Mouse (Mus musculus) thymus, adult 2 months (tissue): ENCODE measurements around the gene Babam2.

Experiments
- CTCF ChIP-seq: fragments of 200-500 bp; IDR thresholded peaks from 2 replicates; pipeline ENCODE4 v1.5.1; 2012; ENCODE audit warnings: mild to moderate bottlenecking, control low read depth, low read length, moderate library complexity, borderline replicate concordance; ENCODE audit not compliant: control insufficient read depth, poor library complexity, insufficient read depth; ENCODE audit errors: extremely low read depth
- POLR2A ChIP-seq: fragments of 200-500 bp; IDR thresholded peaks from 2 replicates; pipeline ENCODE4 v1.6.1; 2012; ENCODE audit warnings: mild to moderate bottlenecking, low read length, control low read depth, moderate library complexity; ENCODE audit not compliant: control insufficient read depth, poor library complexity, insufficient read depth; ENCODE audit errors: extremely low read depth

DNA sequence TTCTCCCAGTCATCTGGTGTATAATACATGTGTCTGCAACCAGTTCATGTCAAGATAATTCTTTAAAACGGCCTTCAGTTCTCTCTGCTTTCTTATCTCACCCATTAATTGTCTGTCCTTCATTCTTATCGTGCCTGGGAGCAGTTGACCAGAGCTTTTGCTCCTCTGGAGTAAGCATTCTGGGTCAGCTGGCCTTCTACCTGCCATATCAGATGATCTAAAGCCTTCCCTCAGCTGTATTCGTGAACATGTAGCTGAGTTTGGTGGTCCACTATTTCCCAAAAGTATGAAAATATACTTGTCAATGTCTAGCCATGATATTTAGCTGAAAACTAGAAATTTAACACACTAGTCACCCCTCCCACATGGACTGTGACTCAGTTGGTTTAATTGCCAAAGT is 304.3 kb downstream of the Babam2 start:
- TF ChIP-seq CTCF (no peak), POLR2A (no peak)
